Mouse (Mus musculus): ENCODE measurements around the gene Cpa5.

DNA sequence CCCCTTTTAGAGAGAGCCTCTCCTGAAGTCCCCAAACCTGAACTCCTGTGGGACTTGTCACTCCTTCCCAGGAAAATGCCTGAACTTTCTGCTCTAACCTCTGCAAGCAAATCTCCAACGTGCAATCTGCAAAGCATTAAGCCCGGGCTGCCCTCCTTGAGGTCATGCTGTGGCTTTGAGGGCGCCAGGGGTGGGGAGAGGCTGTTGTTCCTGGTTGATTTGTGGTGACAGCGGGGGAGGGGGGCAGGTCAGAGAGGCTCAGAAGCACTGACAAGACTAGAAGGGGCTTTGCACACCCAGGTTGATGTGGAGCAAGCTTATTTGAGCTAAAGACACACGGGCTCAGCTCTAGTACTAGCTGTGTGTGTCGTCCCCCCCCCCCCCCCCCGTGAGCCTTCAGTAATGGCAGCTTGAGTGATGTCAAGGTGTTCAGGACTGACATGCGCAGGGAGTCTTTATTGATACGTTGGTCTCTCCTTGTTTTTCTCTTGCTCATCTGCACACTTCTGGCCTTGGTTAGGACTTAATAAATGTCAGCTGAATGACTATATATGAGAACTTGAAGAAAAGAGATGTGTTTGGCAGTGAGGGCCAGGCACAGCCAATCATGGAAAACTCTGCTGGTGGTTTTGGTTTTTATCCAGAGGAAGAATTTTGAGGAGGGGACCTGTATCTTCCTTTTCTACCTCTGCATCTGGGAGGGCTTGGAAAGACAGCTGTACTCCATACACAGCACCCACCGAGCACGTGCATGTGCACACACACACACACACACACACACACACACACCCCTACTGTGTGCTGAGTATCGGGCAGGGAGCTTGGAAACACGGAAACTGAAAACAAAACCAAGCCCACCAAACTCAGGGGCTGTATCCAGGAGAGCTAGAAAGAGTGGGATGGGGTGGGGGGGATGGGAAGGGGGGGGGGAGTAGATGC is 6.5 kb downstream of the Cpa5 start:
- no peak for TF ChIP-seq POLR2A (IDR thresholded peaks at IDR 0.05; ENCODE audit: insufficient read length, low read depth)
- TF ChIP-seq TCF12 (IDR thresholded peaks at IDR 0.05; ENCODE audit: insufficient read depth, poor library complexity, severe bottlenecking) = no peak
